Mouse (Mus musculus): ENCODE results near the gene Col4a1.
A peak's percentile ranks its signal among the peaks of the same experiment; 100 is the strongest.

Gene Col4a1

DNA sequence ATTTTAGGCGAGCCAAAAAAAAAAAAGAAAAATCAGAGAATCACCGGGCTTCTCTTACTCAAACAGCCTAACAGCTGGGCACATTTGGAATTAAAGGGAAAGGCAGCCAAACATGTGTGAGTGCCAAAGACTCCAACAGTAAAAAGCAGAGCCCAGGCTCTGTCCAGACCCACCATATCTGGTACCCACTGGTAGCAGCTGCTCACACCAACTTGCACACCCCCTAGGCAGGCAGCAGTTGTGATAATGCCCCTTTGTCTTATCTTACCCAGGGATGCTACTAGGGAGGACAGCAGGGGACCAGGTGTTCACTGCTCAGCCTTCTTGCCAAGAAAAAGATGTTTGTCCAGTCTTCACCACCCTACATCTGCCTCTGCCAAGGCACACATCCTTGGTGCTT lies 71.1 kb downstream of the Col4a1 start:
- no peak for DNase-seq (ENCODE audit: extremely low spot score, low read depth, low spot score)

DNA sequence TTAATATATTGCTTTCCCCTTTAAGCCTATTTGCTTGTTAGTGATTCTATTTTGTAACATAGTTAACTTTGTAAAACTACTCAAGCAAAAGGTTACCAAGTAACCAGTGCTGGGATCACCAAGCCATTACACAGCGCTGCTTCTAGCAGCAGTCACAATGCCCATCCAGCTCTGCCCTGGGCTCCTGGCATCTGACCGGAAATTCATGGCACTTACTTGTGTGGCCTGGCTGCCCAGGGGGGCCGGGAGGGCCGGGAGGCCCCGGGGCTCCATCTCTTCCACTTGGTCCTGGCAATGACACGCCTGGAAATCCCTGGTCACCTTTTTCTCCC lies 77.8 kb downstream of the Col4a1 start:
- no peak for DNase-seq (ENCODE audit: extremely low spot score, low read depth, low spot score)

DNA sequence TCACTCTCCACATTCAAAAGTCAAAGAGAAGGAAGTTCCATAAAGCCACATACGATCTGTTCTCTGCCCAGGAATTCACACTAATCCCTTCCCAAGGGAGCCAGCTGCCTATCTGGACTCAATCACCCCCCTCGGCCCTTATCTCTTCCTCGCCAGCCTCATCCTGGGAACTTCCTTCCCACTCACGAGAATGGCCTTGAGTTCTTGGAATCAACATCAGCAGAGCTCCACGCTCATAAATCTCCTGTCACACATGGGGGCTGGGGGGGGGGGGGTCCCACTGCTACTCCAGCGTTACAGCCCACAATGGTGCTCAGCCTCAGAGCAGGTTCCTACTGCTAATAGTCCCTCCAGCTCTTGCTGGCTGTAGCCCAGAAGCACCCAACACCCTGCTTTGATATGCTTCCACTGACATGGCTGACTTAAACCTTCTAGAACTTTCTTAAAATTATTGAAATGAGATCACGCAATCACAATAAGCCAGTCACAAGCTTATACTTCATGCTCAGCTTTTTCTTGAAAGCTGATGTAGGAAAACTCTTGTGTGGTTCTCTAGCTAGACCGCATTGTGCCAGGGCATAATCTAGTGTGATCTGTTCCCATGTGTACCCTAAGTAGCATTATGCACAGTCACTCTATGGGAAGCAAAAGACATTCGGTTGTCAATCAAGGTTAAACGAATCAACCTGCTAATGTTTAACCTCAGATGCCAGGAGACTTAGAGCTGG lies 78.3 kb downstream of the Col4a1 start:
- no peak for DNase-seq (ENCODE audit: extremely low spot score, low read depth, low spot score)

DNA sequence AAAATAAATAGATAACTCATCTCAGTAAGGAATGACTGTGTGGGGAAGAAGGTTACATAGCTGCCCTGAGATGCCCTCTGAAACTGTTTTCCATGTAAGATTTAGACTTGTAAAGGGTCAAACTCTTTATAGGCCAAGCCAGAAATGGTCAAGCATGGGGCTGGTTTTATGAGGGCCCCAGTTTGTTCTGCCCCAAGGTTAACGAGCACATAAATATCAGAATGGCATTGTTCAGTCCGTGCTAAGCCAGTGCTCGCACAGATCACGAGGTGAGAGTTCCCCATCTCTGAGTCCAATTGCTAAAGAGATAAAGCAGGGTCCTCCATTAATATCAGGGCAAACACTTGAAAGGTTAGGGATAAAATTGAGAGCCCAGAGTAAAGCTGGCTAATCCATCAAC lies 79.6 kb downstream of the Col4a1 start:
- DNase-seq (ENCODE audit: extremely low spot score, low read depth, low spot score), result no peak

DNA sequence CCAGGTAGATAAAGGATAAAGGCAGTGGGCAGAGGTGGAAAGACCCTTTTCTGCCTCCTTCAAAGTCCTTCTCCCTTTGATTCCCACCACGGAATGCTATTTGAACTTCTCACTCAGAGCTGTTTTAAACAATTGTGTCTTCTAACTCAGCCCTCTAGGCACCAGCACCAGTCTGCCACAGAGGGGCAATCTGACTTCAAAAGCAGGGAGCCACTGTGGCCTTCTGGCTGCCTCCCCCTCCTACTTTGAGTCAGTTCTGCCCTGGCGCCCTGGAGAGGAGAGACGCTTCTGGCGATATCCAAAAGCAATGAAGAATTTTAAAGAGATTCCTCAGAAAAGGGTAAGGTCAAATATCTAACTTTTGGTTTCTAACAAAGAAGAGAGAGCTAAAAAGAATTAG lies 82.3 kb downstream of the Col4a1 start:
- no peak for DNase-seq (ENCODE audit: extremely low spot score, low read depth, low spot score)

DNA sequence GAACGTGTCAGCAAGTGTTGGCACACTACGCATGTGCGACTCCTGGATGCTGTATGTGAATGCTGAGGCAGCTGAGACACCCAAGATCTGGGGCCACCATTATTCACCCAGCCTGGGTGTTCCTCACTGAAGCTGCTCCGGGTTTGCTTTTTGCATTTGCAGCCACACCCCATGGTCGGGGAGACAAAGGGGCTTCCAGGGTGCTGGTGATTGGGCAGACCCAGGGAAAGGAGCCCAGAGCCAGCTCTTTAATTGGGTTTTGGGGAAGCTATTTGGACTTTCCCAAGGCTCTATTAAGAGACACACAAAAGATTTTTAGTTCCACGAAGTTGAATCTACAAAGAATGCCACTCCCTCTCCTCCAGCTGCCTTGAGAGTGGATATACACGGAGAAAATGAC lies 85.2 kb downstream of the Col4a1 start:
- no peak for DNase-seq (ENCODE audit: extremely low spot score, low read depth, low spot score)

DNA sequence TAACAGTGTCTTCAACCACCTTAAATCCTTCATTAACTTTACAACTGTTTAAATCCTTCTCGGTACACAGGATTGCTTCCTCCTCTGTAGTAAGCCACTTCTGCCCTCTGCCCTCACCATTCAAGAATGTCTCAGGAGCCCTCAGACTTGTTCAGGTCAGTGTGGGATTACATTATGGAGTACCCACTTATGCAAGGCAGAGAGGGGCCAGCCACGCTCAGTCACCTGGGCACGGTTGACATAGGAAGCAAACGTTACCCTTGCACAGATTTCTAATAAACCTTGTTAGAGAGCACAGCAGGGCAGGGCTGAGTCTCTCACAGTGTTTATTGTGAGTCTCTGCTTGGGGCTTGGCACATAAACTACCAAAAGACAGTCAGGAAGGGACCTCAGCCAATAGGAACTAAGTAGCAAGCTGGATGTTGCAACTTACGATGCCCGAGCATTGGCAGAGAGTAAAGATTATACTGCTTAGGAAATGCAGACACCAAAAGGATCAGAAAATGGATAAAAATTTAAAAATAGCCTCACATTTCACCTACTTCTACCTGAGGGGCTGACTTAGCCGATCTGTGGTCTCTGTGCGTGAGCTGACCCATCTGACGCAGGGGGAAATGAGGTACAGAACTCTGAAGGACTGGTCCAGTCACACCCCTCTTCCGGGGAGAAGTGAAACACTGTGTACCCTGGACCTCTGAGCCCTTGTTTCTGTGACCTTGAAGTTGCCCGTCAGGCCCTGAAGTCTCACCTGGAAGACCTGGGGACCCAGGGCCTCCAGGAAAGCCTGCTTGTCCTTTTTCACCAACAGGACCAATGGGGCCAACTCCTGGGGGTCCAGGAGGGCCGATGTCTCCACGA lies 86.8 kb downstream of the Col4a1 start:
- no peak for DNase-seq (ENCODE audit: extremely low spot score, low read depth, low spot score)

DNA sequence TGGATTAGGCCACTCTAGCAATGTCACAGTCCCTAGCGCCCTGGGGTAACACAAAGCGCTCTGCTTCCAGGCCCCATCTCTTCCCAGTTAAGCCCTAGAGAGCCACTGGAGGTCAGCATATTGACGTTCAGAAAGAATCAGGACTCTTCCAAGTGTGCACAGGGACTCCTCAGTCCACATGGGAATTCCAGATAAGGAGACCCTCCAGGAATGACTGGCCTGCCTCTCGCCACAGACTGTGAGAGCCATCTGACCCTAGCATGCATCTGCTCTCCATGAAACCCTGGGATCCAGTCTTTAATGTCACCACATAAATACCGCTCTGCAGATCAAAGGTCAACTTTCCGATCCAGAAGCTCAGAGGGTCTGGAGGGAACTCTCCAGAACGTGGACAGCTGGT lies 88.4 kb downstream of the Col4a1 start:
- DNase-seq (ENCODE audit: extremely low spot score, low read depth, low spot score), result no peak

DNA sequence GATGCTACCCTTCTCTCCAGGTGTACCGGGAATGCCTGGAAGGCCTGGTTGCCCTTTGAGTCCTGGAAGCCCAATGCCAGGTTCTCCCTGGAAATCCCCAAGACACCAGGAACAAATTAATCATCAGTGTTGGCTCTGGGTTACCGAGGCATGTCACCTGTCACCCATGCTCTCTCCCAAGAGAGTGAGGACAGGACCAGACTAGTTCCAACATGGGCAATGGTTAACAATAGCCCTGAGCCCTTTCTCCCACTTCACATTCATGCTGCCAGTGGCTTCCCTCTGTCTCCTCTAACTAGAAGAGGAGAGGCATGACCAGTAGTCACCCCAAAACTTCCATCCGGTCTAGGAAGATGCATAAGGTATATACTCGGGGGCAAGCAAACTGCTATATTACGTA lies 91.3 kb downstream of the Col4a1 start:
- no peak for DNase-seq (ENCODE audit: extremely low spot score, low read depth, low spot score)

DNA sequence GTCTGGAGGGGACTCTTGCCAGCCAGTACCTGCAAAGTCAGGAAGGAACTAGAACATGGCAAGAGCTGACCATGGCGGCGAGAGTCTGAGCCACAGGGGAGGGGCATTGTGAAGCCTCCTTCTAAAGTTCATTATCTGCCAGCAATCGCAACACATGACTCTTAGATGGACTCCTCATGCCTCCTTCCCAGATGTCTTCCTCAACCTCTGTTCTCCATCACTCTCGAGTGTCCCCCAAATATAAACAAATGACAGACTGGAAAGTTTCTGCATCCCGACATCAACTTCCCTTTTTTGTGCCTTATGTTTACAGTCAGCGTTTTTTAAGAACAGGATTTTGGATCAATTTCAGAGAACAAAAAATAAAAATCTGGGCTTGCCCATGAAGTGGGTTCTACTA lies 93.3 kb downstream of the Col4a1 start:
- no peak for DNase-seq (ENCODE audit: extremely low spot score, low read depth, low spot score)

DNA sequence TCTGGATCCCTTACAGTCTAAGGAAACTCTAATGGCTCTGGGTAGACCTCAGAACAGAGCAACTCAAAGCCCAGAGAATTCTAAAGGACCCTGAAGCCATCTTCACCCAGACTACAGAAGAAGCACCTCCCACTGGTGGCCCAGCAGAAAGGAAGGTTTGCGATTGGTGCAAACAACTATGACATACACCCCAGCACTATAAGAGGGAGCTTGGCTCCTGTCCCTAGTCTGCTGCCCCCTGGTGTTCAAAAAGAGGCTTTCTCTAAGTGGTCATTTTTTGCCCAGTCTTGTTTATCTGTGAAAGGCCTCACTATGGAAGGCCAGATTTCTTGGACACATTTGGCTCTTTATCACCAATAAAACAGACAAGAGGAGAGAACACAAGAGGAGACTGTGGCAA lies 97.4 kb downstream of the Col4a1 start:
- DNase-seq (ENCODE audit: extremely low spot score, low read depth, low spot score), result peak; percentile 49

DNA sequence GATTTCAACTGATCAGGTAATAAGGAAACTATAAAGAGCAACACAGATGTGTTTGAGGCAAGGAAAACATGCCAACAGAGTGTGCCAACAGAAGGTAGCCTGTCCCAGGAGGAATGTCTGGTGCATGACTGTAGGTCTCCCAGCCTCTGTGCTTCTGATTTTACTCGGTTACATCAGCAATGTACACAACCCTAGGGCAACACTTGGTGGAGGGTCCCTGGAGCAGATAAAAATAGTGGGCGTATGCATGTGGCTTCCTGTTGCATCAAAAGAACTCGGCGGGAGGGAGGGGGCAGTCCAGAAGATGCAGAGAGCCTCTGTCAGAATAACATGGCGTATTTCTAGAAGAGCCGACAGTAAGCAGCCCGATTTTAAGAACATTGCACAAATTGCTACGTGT lies 106.1 kb downstream of the Col4a1 start:
- DNase-seq (ENCODE audit: extremely low spot score, low read depth, low spot score), result no peak

DNA sequence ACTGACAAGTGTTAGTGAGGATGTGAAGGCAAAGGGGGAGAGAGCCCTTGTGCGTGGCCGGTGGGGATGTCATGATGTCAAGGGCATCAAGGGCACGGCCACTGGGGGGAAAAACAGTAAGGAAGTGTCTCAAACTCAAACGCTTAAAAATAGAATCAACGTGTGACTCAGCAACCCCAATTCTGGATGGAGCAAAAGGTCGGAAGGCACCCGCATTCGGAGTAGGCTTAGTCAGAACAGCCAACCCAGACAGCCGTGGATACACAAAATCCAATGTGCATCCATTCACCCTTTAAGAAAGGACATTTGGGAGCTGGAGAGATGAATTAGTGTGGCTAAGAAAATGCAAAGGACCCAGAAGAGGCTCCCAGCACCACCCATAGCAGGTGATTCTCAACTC lies 107.1 kb downstream of the Col4a1 start:
- no peak for DNase-seq (ENCODE audit: extremely low spot score, low read depth, low spot score)

DNA sequence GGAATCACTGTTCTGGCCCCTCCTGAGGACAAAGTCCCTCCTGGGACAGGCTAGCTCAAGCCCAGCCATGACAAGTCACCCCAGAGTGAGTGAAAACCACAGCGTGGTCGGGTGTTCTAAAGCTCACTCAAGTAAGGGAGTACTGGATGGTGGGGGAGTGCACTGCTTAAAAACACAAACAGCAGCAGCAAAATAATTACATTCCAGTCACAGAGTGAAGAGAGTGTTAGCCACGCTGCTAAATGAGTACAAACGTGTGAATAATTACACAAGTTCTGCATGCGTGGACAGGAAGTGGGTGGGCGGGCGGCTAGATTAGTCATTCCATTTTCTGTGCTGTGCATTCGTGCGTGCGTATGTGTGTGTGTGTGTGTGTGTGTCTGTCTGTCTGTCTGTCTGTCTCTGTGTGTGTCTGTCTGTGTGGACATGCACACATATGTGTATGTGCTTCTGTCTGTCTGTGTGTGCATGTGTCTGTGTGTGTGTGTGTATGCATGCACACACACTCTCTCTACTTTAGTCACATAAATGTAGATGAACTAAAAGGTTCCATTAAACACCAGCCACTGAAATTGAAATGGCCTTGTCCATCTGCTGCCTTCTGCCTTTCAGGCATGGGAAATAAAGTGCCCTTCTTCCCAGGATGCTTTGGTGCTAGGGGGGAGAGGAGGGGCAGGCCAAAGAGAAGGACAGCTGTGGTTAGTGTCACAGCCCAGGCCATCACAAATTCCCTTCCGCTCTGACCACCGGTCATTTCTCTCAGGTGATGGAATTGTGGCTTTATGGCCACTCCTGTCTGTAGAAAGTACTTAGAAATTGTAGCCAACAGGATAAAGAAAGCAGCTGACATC lies 109.1 kb downstream of the Col4a1 start:
- no peak for DNase-seq (ENCODE audit: extremely low spot score, low read depth, low spot score)

DNA sequence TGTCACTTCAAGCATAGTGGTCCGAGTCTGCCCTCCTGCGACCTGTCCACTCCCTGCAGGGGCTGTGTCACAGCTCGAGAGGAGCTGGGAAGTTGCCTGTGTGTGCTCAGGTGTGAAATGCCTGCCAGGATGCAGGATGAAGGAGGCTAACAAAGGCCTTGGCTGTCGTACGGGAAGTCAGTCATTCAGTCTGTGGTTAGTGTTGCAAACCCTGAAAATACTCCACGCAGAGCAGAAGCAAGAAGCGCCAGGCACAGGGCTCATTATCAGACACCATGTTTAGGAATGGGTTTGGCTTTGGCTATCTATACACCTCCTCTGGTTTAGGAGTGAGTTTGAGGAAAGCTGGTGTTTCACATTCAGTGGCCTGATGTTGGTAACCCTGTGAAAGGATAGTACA lies 114.0 kb downstream of the Col4a1 start:
- DNase-seq (ENCODE audit: extremely low spot score, low read depth, low spot score), result no peak

DNA sequence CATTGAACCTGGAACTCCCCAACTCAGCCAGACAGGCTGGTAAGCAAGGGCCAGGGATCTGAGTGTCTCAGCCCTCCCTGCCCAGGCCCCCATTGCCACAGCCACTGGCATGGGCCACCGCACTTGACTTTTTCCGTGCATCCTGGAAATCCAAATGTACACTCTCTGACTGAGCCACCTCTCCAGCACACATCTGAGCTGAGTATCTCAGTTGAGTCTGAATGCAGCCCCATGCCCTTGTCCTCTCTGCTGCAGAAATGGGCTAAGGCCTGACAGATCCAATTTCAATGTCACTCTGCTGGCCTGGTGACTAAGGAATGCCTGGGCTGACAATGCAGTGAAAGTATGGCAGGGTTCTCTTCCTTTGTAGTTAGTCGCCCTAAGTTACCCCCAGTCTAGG lies 114.6 kb downstream of the Col4a1 start:
- DNase-seq (ENCODE audit: extremely low spot score, low read depth, low spot score), result no peak

DNA sequence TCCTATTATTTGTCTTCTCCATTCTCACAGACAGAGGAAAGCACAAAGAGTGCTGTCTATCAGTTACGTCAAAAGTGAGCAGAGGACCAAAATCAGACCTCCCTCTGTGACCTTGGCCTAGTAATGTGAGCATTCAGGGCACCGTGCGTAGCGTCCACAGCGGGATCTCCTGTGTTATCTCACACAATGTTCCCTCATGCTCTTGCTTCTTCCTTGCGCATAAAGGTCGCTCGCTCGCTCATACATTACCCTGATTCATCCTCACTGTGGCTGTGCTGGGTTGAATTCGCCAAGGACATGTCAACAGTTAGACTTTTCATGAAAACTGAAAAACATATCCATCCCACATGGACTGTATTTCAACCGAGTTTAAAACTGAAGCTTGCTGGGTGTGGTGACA lies 115.4 kb downstream of the Col4a1 start:
- DNase-seq (ENCODE audit: extremely low spot score, low read depth, low spot score), result no peak

DNA sequence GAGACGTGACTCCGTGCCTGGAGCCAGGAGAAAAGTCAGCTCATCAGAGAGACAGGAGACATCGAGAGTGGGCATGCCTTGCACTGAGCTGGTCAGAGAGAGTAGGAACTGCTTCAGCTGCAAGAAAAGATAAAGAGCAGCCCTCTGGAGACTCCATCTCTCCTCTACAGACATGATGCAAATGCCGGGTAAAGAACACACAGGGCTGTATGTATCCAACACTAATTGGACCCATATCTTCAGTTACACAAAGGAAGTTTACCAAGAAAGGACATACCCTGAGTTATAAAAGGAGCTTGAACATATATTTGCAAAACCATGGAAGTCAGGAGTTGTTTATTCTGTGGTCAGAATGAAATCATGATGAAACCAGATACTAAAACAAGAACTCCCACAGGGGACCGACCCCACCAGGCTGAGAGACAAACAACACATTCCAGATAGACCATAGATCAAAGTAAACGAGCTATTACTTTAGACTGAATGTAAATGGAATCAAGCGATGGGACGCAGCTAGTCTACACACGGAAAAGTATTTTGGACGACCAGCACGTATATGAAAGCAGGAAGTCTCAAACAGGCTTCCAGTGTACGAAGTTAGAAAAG lies 119.8 kb downstream of the Col4a1 start:
- DNase-seq (ENCODE audit: extremely low spot score, low read depth, low spot score), result no peak

DNA sequence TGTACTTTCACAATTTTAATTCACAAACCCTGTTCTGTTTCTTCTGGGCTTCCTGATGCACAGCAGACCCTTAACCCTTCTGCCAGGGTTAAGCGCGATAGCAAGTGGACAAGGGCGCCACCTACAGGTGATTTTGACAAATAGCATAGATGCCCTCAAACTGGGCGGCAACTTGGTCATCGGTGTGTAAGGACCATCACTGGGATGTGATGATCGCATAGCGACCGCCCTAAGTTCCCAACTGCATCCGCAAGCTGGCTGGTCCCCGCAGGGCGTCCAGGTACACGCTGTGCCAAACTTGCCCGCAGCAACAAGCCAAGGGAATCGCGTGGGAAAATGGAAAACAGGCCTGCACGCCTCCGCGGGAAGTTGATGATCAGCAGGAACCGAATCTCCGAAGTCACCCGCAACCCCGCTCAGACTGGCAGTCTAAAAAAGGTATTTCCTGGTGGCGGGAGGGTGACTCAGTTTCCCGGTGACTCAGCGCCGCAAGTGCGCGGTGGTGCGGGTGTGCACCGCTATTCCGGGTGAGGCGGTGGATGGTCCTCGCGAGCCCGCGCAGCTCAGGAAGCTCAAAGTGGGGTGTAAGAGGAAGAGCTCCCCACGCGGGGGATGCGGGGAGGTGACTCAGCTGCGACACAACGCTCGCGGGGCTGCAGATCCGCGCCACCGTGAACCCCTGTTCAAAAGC lies 124.9 kb downstream of the Col4a1 start:
- DNase-seq (ENCODE audit: extremely low spot score, low read depth, low spot score), result peak; percentile 70

DNA sequence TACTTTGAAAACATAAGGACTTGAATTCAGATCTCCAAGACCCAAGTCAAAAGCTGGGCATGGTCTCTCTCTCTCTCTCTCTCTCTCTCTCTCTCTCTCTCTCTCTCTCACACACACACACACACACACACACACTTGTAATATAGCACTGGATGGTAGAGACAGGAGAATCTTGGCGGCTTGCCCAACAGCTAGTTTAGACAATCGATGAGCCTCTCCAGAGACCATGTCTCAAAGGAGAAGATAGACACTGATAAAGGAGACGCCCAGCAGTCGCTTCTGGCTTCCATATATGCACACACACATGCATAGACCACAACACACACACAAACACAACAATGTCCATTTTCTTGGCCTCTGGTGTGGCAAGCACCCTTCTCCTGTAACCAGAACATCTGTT lies 126.2 kb downstream of the Col4a1 start:
- DNase-seq (ENCODE audit: extremely low spot score, low read depth, low spot score), result no peak

DNA sequence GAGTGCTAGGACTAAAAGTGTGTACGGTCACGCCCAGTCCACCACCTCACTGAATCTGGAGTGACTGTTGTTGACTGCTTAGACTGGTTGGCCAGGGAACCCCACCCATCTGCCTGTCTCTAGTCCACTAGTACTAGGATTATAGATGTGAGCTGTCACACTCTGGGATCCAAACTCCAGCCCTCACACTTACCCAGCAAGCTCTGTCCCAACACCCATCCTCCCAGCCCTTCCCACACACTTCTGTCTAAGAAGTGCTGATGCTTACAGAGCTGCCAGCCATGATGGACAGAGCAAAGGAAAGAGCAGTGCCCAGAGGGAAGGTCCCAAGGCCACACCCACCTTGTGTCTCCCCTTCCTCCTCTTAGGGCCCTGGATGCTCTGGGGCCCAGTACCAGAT lies 127.0 kb downstream of the Col4a1 start:
- no peak for DNase-seq (ENCODE audit: extremely low spot score, low read depth, low spot score)

All from hindlimb bud, embryonic 11.5 days (tissue).